Comparison of ENCODE assay signal across 11 mouse cellular contexts in genomic region chr5:37290983-37291382, GRCm38 (mm10). TPM values are rescaled to one million over a fixed set of nuclear protein-coding genes. Genes with fewer than 3 reads are reported as not detected.
DNase-seq lines count a peak whose midpoint lies in the region; ATAC-seq lines count a peak whose summit lies in the region.
"Had no signal": no experiment of that assay in that cellular context is flagged by ENCODE, and none has a peak within 500 bp of the region (broad histone marks: within the 10 kb centered on the region; RNA-seq: fewer than 3 reads in every experiment).

No protein-coding gene starts in this region.

- no peaks in the 10 kb centered on the region for H3K9me3 ChIP-seq in forebrain, embryonic 10.5 days
- no peaks in the 10 kb centered on the region for H3K9me3 ChIP-seq in forebrain, embryonic 15.5 days
- H3K9me3 ChIP-seq in midbrain, embryonic 11.5 days (ENCODE audit: control insufficient read depth, low read length): no peaks in the 10 kb centered on the region
- H3K9me3 ChIP-seq in midbrain, embryonic 15.5 days: no peaks in the 10 kb centered on the region
- H3K9me3 ChIP-seq: embryonic facial prominence, embryonic 15.5 days; intestine, embryonic 15.5 days had no signal

- H3K4me1 ChIP-seq in forebrain, embryonic 10.5 days: no peaks in the 10 kb centered on the region
- no peaks in the 10 kb centered on the region for H3K4me1 ChIP-seq in forebrain, embryonic 15.5 days
- no peaks in the 10 kb centered on the region for H3K4me1 ChIP-seq in midbrain, embryonic 11.5 days (ENCODE audit: control insufficient read depth, insufficient read depth, low read length)
- H3K4me1 ChIP-seq in midbrain, embryonic 15.5 days: no peaks in the 10 kb centered on the region
- H3K4me1 ChIP-seq: embryonic facial prominence, embryonic 15.5 days; intestine, embryonic 15.5 days had no signal

- 68% methylated on average over 9 of the region's 9 CpGs for WGBS in forebrain, embryonic 10.5 days
- WGBS in forebrain, embryonic 15.5 days: 75% methylated on average over 9 of the region's 9 CpGs
- 66% methylated on average over 9 of the region's 9 CpGs for WGBS in midbrain, embryonic 11.5 days
- WGBS in midbrain, embryonic 15.5 days: 73% methylated on average over 9 of the region's 9 CpGs

- H3K27me3 ChIP-seq in forebrain, embryonic 10.5 days (ENCODE audit: poor library complexity, severe bottlenecking): no peaks in the 10 kb centered on the region
- H3K27me3 ChIP-seq in forebrain, embryonic 15.5 days: no peaks in the 10 kb centered on the region
- no peaks in the 10 kb centered on the region for H3K27me3 ChIP-seq in midbrain, embryonic 11.5 days (ENCODE audit: control insufficient read depth, insufficient read depth, low read length)
- no peaks in the 10 kb centered on the region for H3K27me3 ChIP-seq in midbrain, embryonic 15.5 days (replicated peaks)
- H3K27me3 ChIP-seq in splenic B cell, adult 2 months (ENCODE audit: control insufficient read depth, insufficient read depth, low read length, poor library complexity, severe bottlenecking): no peaks in the 10 kb centered on the region
- H3K27me3 ChIP-seq: embryonic facial prominence, embryonic 15.5 days; intestine, embryonic 15.5 days had no signal

- no peak overlapping the region for H3K4me3 ChIP-seq in forebrain, embryonic 10.5 days
- H3K4me3 ChIP-seq in forebrain, embryonic 15.5 days: no peak overlapping the region
- no peak overlapping the region for H3K4me3 ChIP-seq in midbrain, embryonic 11.5 days (ENCODE audit: low read depth, low read length)
- no peak overlapping the region for H3K4me3 ChIP-seq in midbrain, embryonic 15.5 days
- H3K4me3 ChIP-seq: embryonic facial prominence, embryonic 15.5 days; intestine, embryonic 15.5 days had no signal

- peaks cover 57% of the 10 kb centered on the region for H3K36me3 ChIP-seq in forebrain, embryonic 10.5 days (replicated peaks)
- peaks cover 58% of the 10 kb centered on the region for H3K36me3 ChIP-seq in forebrain, embryonic 15.5 days
- H3K36me3 ChIP-seq in midbrain, embryonic 11.5 days (ENCODE audit: control insufficient read depth, insufficient read depth, low read length): peaks cover 7% of the 10 kb centered on the region; the same call in 1 of the 2 replicates
- peaks cover 56% of the 10 kb centered on the region for H3K36me3 ChIP-seq in midbrain, embryonic 15.5 days (replicated peaks)
- H3K36me3 ChIP-seq in splenic B cell, adult 2 months (ENCODE audit: control insufficient read depth, insufficient read depth, low read length, poor library complexity, severe bottlenecking): no peaks in the 10 kb centered on the region
- H3K36me3 ChIP-seq: embryonic facial prominence, embryonic 15.5 days; intestine, embryonic 15.5 days had no signal

- no peak for ATAC-seq in forebrain, embryonic 15.5 days (replicated peaks)
- ATAC-seq in midbrain, embryonic 11.5 days (ENCODE audit: low FRiP score): no peak
- no peak for ATAC-seq in midbrain, embryonic 15.5 days (replicated peaks)
- ATAC-seq: intestine, embryonic 15.5 days had no signal

- no peak overlapping the region for H3K27ac ChIP-seq in forebrain, embryonic 10.5 days
- H3K27ac ChIP-seq in forebrain, embryonic 15.5 days (replicated peaks): no peak overlapping the region
- H3K27ac ChIP-seq in midbrain, embryonic 11.5 days (ENCODE audit: low read depth, low read length): no peak overlapping the region
- no peak overlapping the region for H3K27ac ChIP-seq in midbrain, embryonic 15.5 days
- H3K27ac ChIP-seq: embryonic facial prominence, embryonic 15.5 days; intestine, embryonic 15.5 days had no signal

- no peak overlapping the region for H3K9ac ChIP-seq in forebrain, embryonic 15.5 days (replicated peaks)
- no peak overlapping the region for H3K9ac ChIP-seq in midbrain, embryonic 11.5 days (ENCODE audit: low read length)
- H3K9ac ChIP-seq in midbrain, embryonic 15.5 days: no peak overlapping the region
- H3K9ac ChIP-seq: embryonic facial prominence, embryonic 15.5 days; intestine, embryonic 15.5 days had no signal

- H3K4me2 ChIP-seq in forebrain, embryonic 15.5 days (replicated peaks): no peak overlapping the region
- no peak overlapping the region for H3K4me2 ChIP-seq in midbrain, embryonic 11.5 days
- H3K4me2 ChIP-seq in midbrain, embryonic 15.5 days: no peak overlapping the region
- H3K4me2 ChIP-seq: embryonic facial prominence, embryonic 15.5 days; intestine, embryonic 15.5 days had no signal

- peak; percentile 23 for DNase-seq in forebrain, embryonic 10.5 days (ENCODE audit: extremely low spot score, low spot score)
- DNase-seq in midbrain, embryonic 11.5 days (ENCODE audit: low spot score, missing footprints): peak; percentile 92
- peak; percentile 62 to 77 for DNase-seq in cerebellum, postnatal 10 days
- peak; percentile 4 for DNase-seq in splenic B cell, adult 2 months (ENCODE audit: low read depth, low spot score)
- DNase-seq in ovary, adult 18-20 months (ENCODE audit: low spot score): no peak
- no peak for DNase-seq in urinary bladder, postnatal 36 days (ENCODE audit: low spot score in 2 of 2)
- DNase-seq: lung, postnatal 10 days had no signal

RNA-seq across cellular contexts. Expression of gene Evc, which starts 45.7 kb away (rescaled TPM):
- polyA plus RNA-seq in forebrain, embryonic 10.5 days (2016; fragmentation: Nextera tagmentation; extraction: Ambion mirVana): 28.8 and 31.5 TPM in 2 replicates
- polyA plus RNA-seq in forebrain, embryonic 15.5 days (2015; fragmentation: Nextera tagmentation; extraction: Ambion mirVana): 7.1 and 9.3 TPM in 2 replicates
- 11.1 and 11.8 TPM in 2 replicates for polyA plus RNA-seq in midbrain, embryonic 11.5 days (2014; fragmentation: Nextera tagmentation; extraction: Ambion mirVana)
- 3.7 and 4.4 TPM in 2 replicates for polyA plus RNA-seq in midbrain, embryonic 15.5 days (2015; fragmentation: Nextera tagmentation; extraction: Ambion mirVana)

RNA-seq across cellular contexts. Expression of gene Evc2, which starts 47.3 kb away (rescaled TPM):
- polyA plus RNA-seq in forebrain, embryonic 10.5 days (2016; fragmentation: Nextera tagmentation; extraction: Ambion mirVana): 20.1 and 22.3 TPM in 2 replicates
- 6.0 and 6.6 TPM in 2 replicates for polyA plus RNA-seq in forebrain, embryonic 15.5 days (2015; fragmentation: Nextera tagmentation; extraction: Ambion mirVana)
- 8.1 and 10.3 TPM in 2 replicates for polyA plus RNA-seq in midbrain, embryonic 11.5 days (2014; fragmentation: Nextera tagmentation; extraction: Ambion mirVana)
- 5.5 and 7.2 TPM in 2 replicates for polyA plus RNA-seq in midbrain, embryonic 15.5 days (2015; fragmentation: Nextera tagmentation; extraction: Ambion mirVana)

RNA-seq across cellular contexts. Expression of gene Crmp1, which starts 49.2 kb away (rescaled TPM):
- 96.5 and 106 TPM in 2 replicates for polyA plus RNA-seq in forebrain, embryonic 10.5 days (2016; fragmentation: Nextera tagmentation; extraction: Ambion mirVana)
- 790 and 813 TPM in 2 replicates for polyA plus RNA-seq in forebrain, embryonic 15.5 days (2015; fragmentation: Nextera tagmentation; extraction: Ambion mirVana)
- polyA plus RNA-seq in midbrain, embryonic 11.5 days (2014; fragmentation: Nextera tagmentation; extraction: Ambion mirVana): 272 and 295 TPM in 2 replicates
- polyA plus RNA-seq in midbrain, embryonic 15.5 days (2015; fragmentation: Nextera tagmentation; extraction: Ambion mirVana): 945 and 977 TPM in 2 replicates

Comparison
In these comparisons a context has a peak if more than half of its experiments do, and no peak if none do; other contexts are left out.
1. DNase-seq: peak in forebrain, embryonic 10.5 days (single experiment), midbrain, embryonic 11.5 days (single experiment), cerebellum, postnatal 10 days (2 of 2) and splenic B cell, adult 2 months (single experiment); none in ovary, adult 18-20 months (single experiment) and urinary bladder, postnatal 36 days (0 of 2).